Comparison of ENCODE assay signal across 8 mouse cellular contexts in the genomic region with DNA sequence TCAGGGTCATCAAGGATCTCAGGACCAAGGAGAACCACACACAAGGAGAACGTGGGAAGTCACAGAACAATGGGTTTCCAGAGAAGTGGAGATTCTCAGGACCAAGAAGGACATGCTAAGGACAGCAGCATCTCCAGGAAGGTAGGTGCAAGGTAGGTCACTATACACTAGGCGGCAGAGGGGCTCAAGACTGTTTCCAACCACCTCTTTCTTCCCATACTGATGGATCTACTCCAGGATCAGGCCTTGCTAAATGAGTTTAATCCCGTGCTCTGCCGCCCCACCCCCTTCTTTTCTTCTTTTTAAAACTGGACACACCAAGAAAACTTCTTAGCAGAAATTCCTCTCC. TPM values are rescaled to one million over a fixed set of nuclear protein-coding genes. Genes with fewer than 3 reads are reported as not detected.
DNase-seq lines count a peak whose midpoint lies in the region; ATAC-seq lines count a peak whose summit lies in the region.

No protein-coding gene starts in this region.

- peak overlapping the region; percentile 60 for H3K4me3 ChIP-seq in heart, embryonic 16.5 days (ENCODE audit: low read length)
- peak overlapping the region; percentile 73 for H3K4me3 ChIP-seq in embryonic facial prominence, embryonic 10.5 days
- peak overlapping the region; percentile 41 for H3K4me3 ChIP-seq in midbrain, embryonic 15.5 days

- H3K27me3 ChIP-seq in heart, embryonic 16.5 days (ENCODE audit: control insufficient read depth, insufficient read depth, low read length), result peaks cover 15% of the 10 kb centered on the region
- peaks cover 38% of the 10 kb centered on the region for H3K27me3 ChIP-seq in embryonic facial prominence, embryonic 10.5 days (replicated peaks; ENCODE audit: low read depth, poor library complexity, severe bottlenecking)
- H3K27me3 ChIP-seq in midbrain, embryonic 15.5 days (replicated peaks), result peaks cover 13% of the 10 kb centered on the region

- ATAC-seq in heart, embryonic 16.5 days (replicated peaks; ENCODE audit: extremely low read depth, insufficient read depth, low FRiP score), result peak; percentile 45
- peak; percentile 66; the same call in 1 of the 2 replicates for ATAC-seq in midbrain, embryonic 15.5 days (replicated peaks)

- no peak overlapping the region for H3K27ac ChIP-seq in heart, embryonic 16.5 days (ENCODE audit: low read length)
- peak overlapping the region; percentile 87 for H3K27ac ChIP-seq in embryonic facial prominence, embryonic 10.5 days (replicated peaks)
- H3K27ac ChIP-seq in midbrain, embryonic 15.5 days, result no peak overlapping the region

- 10% methylated on average over 4 of the region's 4 CpGs for WGBS in heart, embryonic 16.5 days
- 6% methylated on average over 4 of the region's 4 CpGs for WGBS in embryonic facial prominence, embryonic 10.5 days
- WGBS in midbrain, embryonic 15.5 days, result 8% methylated on average over 4 of the region's 4 CpGs

- peaks cover 7% of the 10 kb centered on the region for H3K4me1 ChIP-seq in heart, embryonic 16.5 days (ENCODE audit: control insufficient read depth, insufficient read depth, low read length)
- peaks cover 15% of the 10 kb centered on the region for H3K4me1 ChIP-seq in embryonic facial prominence, embryonic 10.5 days
- no peaks in the 10 kb centered on the region; the same call in 1 of the 2 replicates for H3K4me1 ChIP-seq in midbrain, embryonic 15.5 days

- peak overlapping the region; percentile 82 for H3K9ac ChIP-seq in heart, embryonic 16.5 days (ENCODE audit: low read length)
- peak overlapping the region; percentile 43; the same call in 1 of the 2 replicates for H3K9ac ChIP-seq in midbrain, embryonic 15.5 days

- DNase-seq in heart, postnatal 4 days, result no peak
- DNase-seq in embryonic facial prominence, embryonic 10.5 days (ENCODE audit: low spot score), result peak; percentile 40
- peak; percentile 12 for DNase-seq in induced T-regulatory cell, adult 2 months (ENCODE audit: low read depth)
- DNase-seq in left cerebral cortex, adult 18-20 months (ENCODE audit: low spot score in 2 of 2), result no peak
- no peak for DNase-seq in spleen, adult 12 weeks (ENCODE audit: low spot score)
- no peak for DNase-seq in layer of hippocampus, postnatal 14 days (ENCODE audit: low spot score in 2 of 2)

- peak overlapping the region; percentile 95 for H3K4me2 ChIP-seq in heart, embryonic 16.5 days (ENCODE audit: low read depth, low read length)
- H3K4me2 ChIP-seq in midbrain, embryonic 15.5 days, result peak overlapping the region; percentile 75

- peaks cover 17% of the 10 kb centered on the region for H3K9me3 ChIP-seq in heart, embryonic 16.5 days (replicated peaks; ENCODE audit: control insufficient read depth, low read length)
- peaks cover 20% of the 10 kb centered on the region for H3K9me3 ChIP-seq in embryonic facial prominence, embryonic 10.5 days
- no peaks in the 10 kb centered on the region for H3K9me3 ChIP-seq in midbrain, embryonic 15.5 days

- H3K36me3 ChIP-seq in heart, embryonic 16.5 days (ENCODE audit: control insufficient read depth, insufficient read depth), result no peaks in the 10 kb centered on the region
- no peaks in the 10 kb centered on the region for H3K36me3 ChIP-seq in embryonic facial prominence, embryonic 10.5 days (replicated peaks)
- no peaks in the 10 kb centered on the region for H3K36me3 ChIP-seq in midbrain, embryonic 15.5 days (replicated peaks)

RNA-seq across cellular contexts. Expression of gene Pkdrej, which starts 0.5 kb away (rescaled TPM):
- 0.50 and 0.53 TPM in 2 replicates for polyA plus RNA-seq in heart, embryonic 16.5 days (2015; fragmentation: Nextera tagmentation; extraction: Ambion mirVana)
- total RNA-seq in heart, postnatal 4 days (2021), result 1 to 10 TPM; 2.5 to 2.8 TPM
- 0.04 TPM in 2 replicates for polyA plus RNA-seq in embryonic facial prominence, embryonic 10.5 days (2016; fragmentation: Nextera tagmentation; extraction: Ambion mirVana)
- polyA plus RNA-seq in midbrain, embryonic 15.5 days (2015; fragmentation: Nextera tagmentation; extraction: Ambion mirVana), result 0.05 and 0.10 TPM in 2 replicates
- total RNA-seq in left cerebral cortex, adult 18-20 months (2021), result 1 to 10 TPM in 1 of 2 experiments, under 1 TPM in 1; 0.94 to 1.0 TPM
- under 1 TPM; 0.35 to 0.52 TPM for total RNA-seq in layer of hippocampus, postnatal 14 days (2021)

RNA-seq across cellular contexts. Expression of gene Ttc38, which starts 10.1 kb away (rescaled TPM):
- 4.9 and 6.2 TPM in 2 replicates for polyA plus RNA-seq in heart, embryonic 16.5 days (2015; fragmentation: Nextera tagmentation; extraction: Ambion mirVana)
- total RNA-seq in heart, postnatal 4 days (2021), result 1 to 10 TPM; 5.2 to 5.3 TPM
- polyA plus RNA-seq in embryonic facial prominence, embryonic 10.5 days (2016; fragmentation: Nextera tagmentation; extraction: Ambion mirVana), result 2.2 and 3.1 TPM in 2 replicates
- 3.3 and 3.6 TPM in 2 replicates for polyA plus RNA-seq in midbrain, embryonic 15.5 days (2015; fragmentation: Nextera tagmentation; extraction: Ambion mirVana)
- 1 to 10 TPM; 5.7 to 9.0 TPM for total RNA-seq in left cerebral cortex, adult 18-20 months (2021)
- total RNA-seq in layer of hippocampus, postnatal 14 days (2021), result 1 to 10 TPM; 4.7 to 7.1 TPM

RNA-seq across cellular contexts. Expression of gene Cdpf1, which starts 10.5 kb away (rescaled TPM):
- polyA plus RNA-seq in heart, embryonic 16.5 days (2015; fragmentation: Nextera tagmentation; extraction: Ambion mirVana), result 48.8 and 49.8 TPM in 2 replicates
- 10 to 100 TPM; 37.9 to 45.1 TPM for total RNA-seq in heart, postnatal 4 days (2021)
- 32.2 and 34.2 TPM in 2 replicates for polyA plus RNA-seq in embryonic facial prominence, embryonic 10.5 days (2016; fragmentation: Nextera tagmentation; extraction: Ambion mirVana)
- polyA plus RNA-seq in midbrain, embryonic 15.5 days (2015; fragmentation: Nextera tagmentation; extraction: Ambion mirVana), result 21.3 and 25.6 TPM in 2 replicates
- 10 to 100 TPM; 19.3 to 21.3 TPM for total RNA-seq in left cerebral cortex, adult 18-20 months (2021)
- total RNA-seq in layer of hippocampus, postnatal 14 days (2021), result 10 to 100 TPM; 24.2 to 24.7 TPM

RNA-seq across cellular contexts. Expression of gene Gtse1, which starts 37.6 kb away (rescaled TPM):
- 24.8 and 25.5 TPM in 2 replicates for polyA plus RNA-seq in heart, embryonic 16.5 days (2015; fragmentation: Nextera tagmentation; extraction: Ambion mirVana)
- total RNA-seq in heart, postnatal 4 days (2021), result 10 to 100 TPM; 15.2 to 16.9 TPM
- 53.2 and 54.3 TPM in 2 replicates for polyA plus RNA-seq in embryonic facial prominence, embryonic 10.5 days (2016; fragmentation: Nextera tagmentation; extraction: Ambion mirVana)
- polyA plus RNA-seq in midbrain, embryonic 15.5 days (2015; fragmentation: Nextera tagmentation; extraction: Ambion mirVana), result 4.2 and 5.3 TPM in 2 replicates
- under 1 TPM; 0.14 to 0.28 TPM for total RNA-seq in left cerebral cortex, adult 18-20 months (2021)
- 1 to 10 TPM; 1.2 to 1.3 TPM for total RNA-seq in layer of hippocampus, postnatal 14 days (2021)

RNA-seq across cellular contexts. Expression of gene Trmu, which starts 57.1 kb away (rescaled TPM):
- polyA plus RNA-seq in heart, embryonic 16.5 days (2015; fragmentation: Nextera tagmentation; extraction: Ambion mirVana), result 36.3 and 40.5 TPM in 2 replicates
- 10 to 100 TPM; 27.4 to 29.4 TPM for total RNA-seq in heart, postnatal 4 days (2021)
- polyA plus RNA-seq in embryonic facial prominence, embryonic 10.5 days (2016; fragmentation: Nextera tagmentation; extraction: Ambion mirVana), result 38.9 and 42.5 TPM in 2 replicates
- polyA plus RNA-seq in midbrain, embryonic 15.5 days (2015; fragmentation: Nextera tagmentation; extraction: Ambion mirVana), result 58.8 and 63.4 TPM in 2 replicates
- 10 to 100 TPM; 21.9 to 28.3 TPM for total RNA-seq in left cerebral cortex, adult 18-20 months (2021)
- 10 to 100 TPM; 36.2 to 41.7 TPM for total RNA-seq in layer of hippocampus, postnatal 14 days (2021)

Comparison
In these comparisons a context has a peak if more than half of its experiments do, and no peak if none do; other contexts are left out.
1. DNase-seq: peak in embryonic facial prominence, embryonic 10.5 days (single experiment) and induced T-regulatory cell, adult 2 months (single experiment); none in heart, postnatal 4 days (single experiment), left cerebral cortex, adult 18-20 months (0 of 2), spleen, adult 12 weeks (single experiment) and layer of hippocampus, postnatal 14 days (0 of 2).
2. Peak in every context shown above with its lines, with median percentiles within 50 percentile points of each other: H3K4me3 ChIP-seq.